Mouse (Mus musculus) myocyte (in vitro differentiated cells): Measurements from ENCODE around the gene Mansc1.

Experiments
- CEBPB ChIP-seq: IDR thresholded peaks from 2 replicates; pipeline ENCODE4 v1.6.1; 2011; ENCODE audit warnings: mild to moderate bottlenecking, moderate library complexity; ENCODE audit not compliant: poor library complexity, insufficient read depth, severe bottlenecking
- E2F4 ChIP-seq: IDR thresholded peaks from one replicate; pipeline ENCODE4 v1.6.1; 2011; ENCODE audit warnings: mild to moderate bottlenecking, control low read depth, moderate library complexity; ENCODE audit not compliant: insufficient read depth
- MAX ChIP-seq: IDR thresholded peaks from one replicate; pipeline ENCODE4 v1.6.1; 2011; ENCODE audit warnings: low read depth, mild to moderate bottlenecking, control low read depth
- MYOD1 ChIP-seq, 3 experiments: IDR thresholded peaks; one replicate each; pipeline ENCODE4 v1.6.1; 2011; ENCODE audit warnings: control low read depth in 2 of 3, low read depth in 2 of 3, mild to moderate bottlenecking in 2 of 3, moderate library complexity in 1 of 3; ENCODE audit not compliant: insufficient read length in 2 of 3, control insufficient read depth in 1 of 3
- MYOG ChIP-seq, 3 experiments: IDR thresholded peaks; one replicate each; pipeline ENCODE4 v1.6.1; 2011; ENCODE audit warnings: control low read depth in 2 of 3, low read depth in 2 of 3, mild to moderate bottlenecking in 2 of 3; ENCODE audit not compliant: insufficient read length in 2 of 3, control insufficient read depth in 1 of 3, insufficient read depth in 1 of 3
- POLR2A ChIP-seq: IDR thresholded peaks from one replicate; pipeline ENCODE4 v1.6.1; 2011; ENCODE audit warnings: low read depth, mild to moderate bottlenecking, control low read depth, moderate library complexity; ENCODE audit not compliant: insufficient read length
- POLR2AphosphoS2 ChIP-seq: IDR thresholded peaks from one replicate; pipeline ENCODE4 v1.6.1; 2011; ENCODE audit warnings: low read depth, control low read depth; ENCODE audit not compliant: insufficient read length
- REST ChIP-seq: IDR thresholded peaks from one replicate; pipeline ENCODE4 v1.6.1; 2011; ENCODE audit warnings: mild to moderate bottlenecking, control low read depth, moderate library complexity; ENCODE audit not compliant: insufficient read depth, insufficient read length
- SRF ChIP-seq: IDR thresholded peaks from one replicate; pipeline ENCODE4 v1.6.1; 2011; ENCODE audit warnings: low read depth; ENCODE audit not compliant: control insufficient read depth, insufficient read length
- TCF12 ChIP-seq: IDR thresholded peaks from one replicate; pipeline ENCODE4 v1.6.1; 2011; ENCODE audit warnings: mild to moderate bottlenecking, control low read depth; ENCODE audit not compliant: poor library complexity, insufficient read depth, severe bottlenecking
- TCF3 ChIP-seq: IDR thresholded peaks from one replicate; pipeline ENCODE4 v1.6.1; 2011; ENCODE audit warnings: low read depth, control low read depth; ENCODE audit not compliant: insufficient read length
- USF1 ChIP-seq: IDR thresholded peaks from one replicate; pipeline ENCODE4 v1.6.1; 2011; ENCODE audit warnings: low read depth, mild to moderate bottlenecking, control low read depth, moderate library complexity

DNA sequence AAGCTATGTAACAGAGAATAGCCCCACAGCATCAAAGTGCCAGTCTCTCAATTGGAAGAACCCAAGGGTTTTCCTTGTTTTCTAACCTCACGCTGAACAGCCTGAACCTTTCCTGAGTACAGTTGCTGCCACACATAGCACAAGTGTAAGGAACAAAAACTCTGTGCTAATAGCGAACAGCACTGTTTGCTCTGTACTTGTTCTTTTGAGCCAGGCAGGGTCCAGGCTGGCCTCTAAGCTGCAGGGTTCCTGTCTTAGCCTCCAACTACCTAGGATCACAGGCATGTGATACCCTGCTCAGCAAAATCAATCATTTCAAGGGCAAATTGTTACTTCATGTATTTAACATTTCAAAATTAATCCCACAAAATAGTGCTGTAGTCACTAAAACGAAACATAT, 72.7 kb downstream of the Mansc1 start:
- TF ChIP-seq POLR2A (no peak), MAX (no peak), E2F4 (no peak), SRF (no peak), POLR2AphosphoS2 (no peak), CEBPB (no peak), TCF12 (no peak), USF1 (no peak), MYOG (IDR thresholded peaks at IDR 0.05; ENCODE audit: control insufficient read depth in 1 of 3, insufficient read depth in 1 of 3, insufficient read length in 2 of 3, low read depth in 2 of 3) (no peak), REST (no peak), MYOD1 (IDR thresholded peaks at IDR 0.05; ENCODE audit: control insufficient read depth in 1 of 3, insufficient read length in 2 of 3, low read depth in 2 of 3) (no peak), TCF3 (no peak)
